Mouse (Mus musculus) frontal cortex, postnatal 25 days (tissue): ENCODE results near the gene Olfr294.

Experiments
- DNase-seq, 2 experiments: peaks; one replicate each; pipeline ENCODE4 v3.0.0; 2022; ENCODE audit warnings: low spot score in 2 of 2

Gene Olfr294

DNA sequence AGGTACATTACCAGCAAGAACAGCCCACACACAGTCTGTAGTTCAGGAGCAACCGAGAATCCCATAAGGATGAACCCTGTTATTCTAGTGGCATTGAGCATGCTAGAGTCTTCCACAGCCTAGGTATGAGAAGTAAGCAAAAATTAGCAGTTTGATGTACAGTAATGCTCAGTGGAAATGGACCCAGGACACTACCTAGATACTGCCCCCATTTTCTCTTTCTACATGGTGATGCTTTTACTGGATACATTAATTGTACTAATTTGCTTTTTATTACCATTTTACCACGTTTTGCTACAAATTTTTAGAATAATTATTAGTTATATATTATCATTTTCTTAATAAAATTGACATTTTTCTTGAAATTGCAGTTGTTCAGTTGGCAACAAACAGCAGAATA is at the start of gene Olfr294:
Gene Olfr294, minus strand, starts transcription at position 101 of the 400 bp plus-strand sequence.
- DNase-seq: no peak

DNA sequence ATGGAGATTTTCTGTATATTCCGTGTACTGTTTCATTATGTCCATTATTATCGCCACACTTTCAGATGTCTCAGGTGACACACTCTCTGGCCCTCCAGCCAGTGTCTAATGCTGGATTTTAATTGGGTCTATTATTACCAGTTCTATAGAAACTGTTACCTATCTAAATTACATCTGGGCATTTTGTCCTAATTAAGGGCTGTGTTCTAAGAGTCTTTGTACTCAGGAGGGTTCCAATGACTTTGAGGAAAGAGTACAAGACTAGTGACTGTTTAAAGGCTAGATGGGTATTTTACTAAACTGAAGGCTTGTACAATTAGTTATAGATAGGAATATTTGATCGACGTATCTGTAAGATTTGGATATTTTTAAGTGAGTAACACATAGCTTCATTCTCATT is 32.3 kb upstream of the Olfr294 start, which contains the start of gene Olfr293:
Gene Olfr293, plus strand, starts transcription at position 301 of the 400 bp plus-strand sequence.
- no peak for DNase-seq

DNA sequence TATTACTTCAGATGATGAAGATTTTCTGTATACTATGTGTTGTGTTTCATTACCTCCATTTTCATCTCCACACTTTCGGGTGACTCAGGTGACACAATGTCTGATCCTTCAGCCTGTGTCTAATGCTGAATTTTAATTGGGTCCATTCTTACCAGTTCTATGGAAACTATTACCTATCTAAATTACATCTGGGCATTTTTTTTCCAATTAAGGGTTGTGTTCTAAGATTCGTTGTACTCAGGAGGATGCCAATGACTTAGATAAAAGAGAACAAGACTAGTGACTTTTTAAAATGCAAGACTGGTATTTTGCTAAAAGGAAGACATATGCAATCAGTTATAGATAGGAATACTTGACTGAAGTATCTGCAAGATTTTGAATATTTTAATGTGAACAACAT is 32.9 kb downstream of the Olfr294 start, which contains the start of gene Olfr295:
Gene Olfr295, plus strand, starts transcription at position 301 of the 400 bp plus-strand sequence.
- no peak for DNase-seq
